In the genomic region with DNA sequence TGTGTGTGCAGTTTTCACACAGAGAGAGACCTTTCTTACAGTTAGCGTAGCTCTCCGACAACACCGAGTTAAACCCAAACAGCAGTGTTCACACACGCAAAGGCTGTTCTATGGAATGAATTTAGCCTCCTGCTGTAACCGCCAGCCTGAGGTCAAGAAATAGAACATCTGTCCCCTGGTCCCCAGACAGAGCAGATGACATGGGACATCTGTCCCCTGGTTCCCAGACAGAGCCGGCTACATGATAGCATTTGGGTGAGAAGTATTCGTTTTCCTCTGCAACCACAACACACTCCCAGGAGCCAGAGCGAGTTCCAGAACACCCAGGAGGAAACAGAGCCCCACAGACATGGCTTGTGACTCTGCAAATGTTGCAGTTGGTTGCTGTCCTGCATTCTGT, we compare ENCODE assay signal across 15 mouse cellular contexts.
DNase-seq lines count a peak whose midpoint lies in the region; ATAC-seq lines count a peak whose summit lies in the region.
"Had no signal": no experiment of that assay in that cellular context is flagged by ENCODE, and none has a peak within 500 bp of the region (broad histone marks: within the 10 kb centered on the region; RNA-seq: fewer than 3 reads in every experiment).

No protein-coding gene starts in this region.

- no peak overlapping the region for H3K9ac ChIP-seq in forebrain, embryonic 11.5 days (ENCODE audit: low read length)
- H3K9ac ChIP-seq: liver, embryonic 15.5 days had no signal

- H3K4me2 ChIP-seq in forebrain, embryonic 11.5 days (ENCODE audit: low read depth, low read length, severe bottlenecking) = no peak overlapping the region
- H3K4me2 ChIP-seq: liver, embryonic 15.5 days had no signal

- no peaks in the 10 kb centered on the region for H3K4me1 ChIP-seq in forebrain, embryonic 11.5 days (replicated peaks; ENCODE audit: control insufficient read depth, insufficient read depth, low read length)
- H3K4me1 ChIP-seq: forebrain, embryonic 10.5 days; midbrain, embryonic 10.5 days had no signal

- DNase-seq in left cerebral cortex, postnatal 25 days (ENCODE audit: low spot score in 2 of 2) = peak; percentile 18
- no peak for DNase-seq in left cerebral cortex, adult 18-20 months (ENCODE audit: low spot score in 2 of 2)
- DNase-seq in heart, postnatal 14 days = peak; percentile 29 to 51
- peak; percentile 13 for DNase-seq in kidney, adult 9 months
- DNase-seq in lung, postnatal 14 days = peak; percentile 7
- no peak for DNase-seq in MN1 (ENCODE audit: low spot score)
- no peak for DNase-seq in forebrain, embryonic 11.5 days (ENCODE audit: low spot score)
- DNase-seq: adrenal gland, postnatal 36 days; cerebellum, postnatal 14 days; gastrocnemius, postnatal 10 days; spleen, adult 18-20 months had no signal

- intact Hi-C loops in left cerebral cortex, postnatal 25 days (cut with DNase I) = no loop called here
- intact Hi-C loops in heart, postnatal 14 days (cut with DNase I) = no loop called here

- H3K27me3 ChIP-seq in forebrain, embryonic 11.5 days (ENCODE audit: control insufficient read depth, insufficient read depth, low read length) = no peaks in the 10 kb centered on the region
- H3K27me3 ChIP-seq: liver, embryonic 15.5 days had no signal

- H3K9me3 ChIP-seq in forebrain, embryonic 11.5 days (ENCODE audit: control insufficient read depth, low read length) = no peaks in the 10 kb centered on the region; the same call in 1 of the 2 replicates
- H3K9me3 ChIP-seq: liver, embryonic 15.5 days had no signal

- H3K4me3 ChIP-seq in forebrain, embryonic 11.5 days (ENCODE audit: low read depth, low read length) = no peak overlapping the region
- H3K4me3 ChIP-seq: forebrain, embryonic 10.5 days; liver, embryonic 15.5 days; midbrain, embryonic 10.5 days had no signal

- H3K27ac ChIP-seq in forebrain, embryonic 11.5 days (ENCODE audit: low read depth, low read length) = no peak overlapping the region
- H3K27ac ChIP-seq: forebrain, embryonic 10.5 days; liver, embryonic 15.5 days; midbrain, embryonic 10.5 days had no signal

- WGBS in forebrain, embryonic 11.5 days = 89% methylated on average over 8 of the region's 8 CpGs

- H3K36me3 ChIP-seq in forebrain, embryonic 11.5 days (ENCODE audit: control insufficient read depth, insufficient read depth, low read length) = peaks cover 6% of the 10 kb centered on the region; the same call in 1 of the 2 replicates
- H3K36me3 ChIP-seq: liver, embryonic 15.5 days had no signal

- no peak for ATAC-seq in forebrain, embryonic 11.5 days (replicated peaks; ENCODE audit: low FRiP score)
- ATAC-seq: CD4-positive, CD25-positive, alpha-beta regulatory T cell, adult 4 months had no signal

Comparison
In these comparisons a context has a peak if more than half of its experiments do, and no peak if none do; other contexts are left out.
1. DNase-seq: peak in left cerebral cortex, postnatal 25 days (2 of 2), heart, postnatal 14 days (2 of 2), kidney, adult 9 months (single experiment) and lung, postnatal 14 days (single experiment); none in left cerebral cortex, adult 18-20 months (0 of 2), MN1 (single experiment) and forebrain, embryonic 11.5 days (single experiment).